Mouse (Mus musculus) forebrain, embryonic 10.5 days (tissue): ENCODE measurements around the gene Gfy. TPM values are rescaled to one million over a fixed set of nuclear protein-coding genes. Genes with fewer than 3 reads are reported as not detected.
A peak's percentile ranks its signal among the peaks of the same experiment; 100 is the strongest.

Source experiments
- DNase-seq: peaks from one replicate; pipeline ENCODE4 v3.0.0-alpha.2; 2017; ENCODE audit warnings: low spot score; ENCODE audit errors: extremely low spot score
- H3K27ac ChIP-seq: fragments of 300-500 bp; sonication (generic); 2 replicates; pipeline ENCODE4 v1.5.1; 2016; ENCODE audit warnings: mild to moderate bottlenecking
- H3K27me3 ChIP-seq: fragments of 300-500 bp; sonication (generic); 2 replicates; pipeline ENCODE4 v1.6.1; 2016; ENCODE audit warnings: mild to moderate bottlenecking; ENCODE audit not compliant: poor library complexity, severe bottlenecking
- H3K36me3 ChIP-seq: fragments of 300-500 bp; sonication (generic); replicated peaks from 2 replicates; pipeline ENCODE4 v1.6.1; 2016; ENCODE audit warnings: mild to moderate bottlenecking, moderate library complexity
- H3K4me1 ChIP-seq: fragments of 300-500 bp; sonication (generic); 2 replicates; pipeline ENCODE4 v1.6.1; 2016
- H3K4me3 ChIP-seq: fragments of 300-500 bp; sonication (generic); 2 replicates; pipeline ENCODE4 v1.5.1; 2016; ENCODE audit warnings: mild to moderate bottlenecking, moderate library complexity
- H3K9me3 ChIP-seq: fragments of 300-500 bp; sonication (generic); 2 replicates; pipeline ENCODE4 v1.6.1; 2016; ENCODE audit warnings: mild to moderate bottlenecking, moderate library complexity
- WGBS: fragments of 180-500 bp; shearing (Covaris S2); methylation state at CpG from one replicate; pipeline ENCODE4 v1.1.7; 2016; 5-methylcytosine and 5-hydroxymethylcytosine counted together
- polyA plus RNA-seq: library from polyadenylated mRNA; unstranded; fragments of >200 nt; fragmentation: Nextera tagmentation; extraction: Ambion mirVana; gene quantifications from 2 replicates; pipeline ENCODE4 v1.2.1, GENCODE M21; 2016

The Gfy gene
- polyA plus RNA-seq, 1 experiment from 2014 or later: 0.15 TPM

DNA sequence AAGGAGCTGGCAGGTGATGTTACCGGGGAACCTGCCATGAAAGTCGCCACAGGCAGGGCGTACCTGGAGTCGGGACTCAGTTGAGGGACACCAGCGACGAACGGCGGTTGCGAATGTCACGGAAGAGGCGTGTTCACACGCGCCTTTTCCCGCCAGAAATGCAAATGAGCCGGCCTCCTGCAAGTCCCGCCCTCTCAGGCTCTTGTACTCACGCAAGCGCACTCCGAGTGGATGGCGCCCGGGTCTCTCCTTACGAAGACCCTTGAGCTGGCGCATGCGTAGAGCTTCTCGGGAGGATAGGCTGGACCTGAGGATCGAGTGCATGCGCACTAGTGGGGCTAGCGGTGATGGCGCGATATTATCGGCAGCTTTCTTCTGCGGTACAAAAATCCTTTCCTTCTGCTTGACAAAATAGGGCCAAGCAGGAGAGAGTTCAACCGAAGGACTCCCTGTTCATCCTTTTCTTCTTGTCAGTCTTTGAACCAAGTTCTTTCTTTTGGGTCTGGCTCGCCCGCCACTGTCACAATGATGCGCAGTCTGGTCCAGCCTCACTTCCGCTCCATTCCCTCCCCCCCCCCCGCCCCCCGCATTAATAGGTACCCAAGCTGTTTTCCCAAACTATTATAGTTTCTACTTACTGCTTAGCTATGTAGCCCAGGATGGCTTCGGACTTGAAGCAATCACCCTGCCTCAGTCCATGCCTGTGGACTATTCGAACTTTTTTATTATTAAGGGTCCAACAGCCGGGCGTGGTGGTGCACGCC is 25.2 kb upstream of the Gfy start, which contains the start of gene Ccdc155:
TSS of gene Ccdc155 (minus strand) at position 513 of the 764 bp plus-strand sequence.
- no peaks in the 10 kb centered on the region for H3K36me3 ChIP-seq
- DNase-seq: peak; percentile 99
- peak within 1 kb of the TSS; percentile 88 for H3K27ac ChIP-seq
- 9% methylated on average over 44 of the region's 44 CpGs for WGBS
- no peaks in the 10 kb centered on the region for H3K9me3 ChIP-seq
- peak within 1 kb of the TSS; percentile 57 for H3K4me3 ChIP-seq
- H3K4me1 ChIP-seq: peaks cover 5% of the 10 kb centered on the region
- peaks cover 47% of the 10 kb centered on the region for H3K27me3 ChIP-seq

DNA sequence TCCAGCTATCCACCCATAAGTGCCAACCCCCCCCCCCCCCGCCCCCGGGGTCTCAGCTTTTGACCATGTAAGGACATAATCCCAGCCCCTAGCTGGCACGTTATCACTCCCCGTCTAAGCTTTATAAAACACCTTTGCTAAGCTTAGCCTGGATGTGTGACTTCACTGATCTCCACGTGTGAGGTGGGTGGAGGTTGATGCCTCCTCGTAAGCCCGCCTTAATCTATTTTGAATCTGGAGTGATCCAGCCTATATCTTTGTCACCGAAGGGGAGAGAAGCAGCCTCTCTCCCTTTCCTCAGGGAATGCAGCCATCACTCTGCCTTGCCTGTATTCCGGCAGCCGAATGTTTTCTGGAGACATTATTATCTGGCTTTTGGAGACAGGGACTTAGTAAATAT is 23.3 kb upstream of the Gfy start:
- 64% methylated on average over 10 of the region's 10 CpGs for WGBS
- H3K4me1 ChIP-seq: peaks cover 12% of the 10 kb centered on the region
- no peaks in the 10 kb centered on the region for H3K9me3 ChIP-seq
- DNase-seq: no peak
- H3K4me3 ChIP-seq: no peak overlapping the region
- peaks cover 43% of the 10 kb centered on the region for H3K27me3 ChIP-seq
- H3K27ac ChIP-seq: no peak overlapping the region
- no peaks in the 10 kb centered on the region for H3K36me3 ChIP-seq

DNA sequence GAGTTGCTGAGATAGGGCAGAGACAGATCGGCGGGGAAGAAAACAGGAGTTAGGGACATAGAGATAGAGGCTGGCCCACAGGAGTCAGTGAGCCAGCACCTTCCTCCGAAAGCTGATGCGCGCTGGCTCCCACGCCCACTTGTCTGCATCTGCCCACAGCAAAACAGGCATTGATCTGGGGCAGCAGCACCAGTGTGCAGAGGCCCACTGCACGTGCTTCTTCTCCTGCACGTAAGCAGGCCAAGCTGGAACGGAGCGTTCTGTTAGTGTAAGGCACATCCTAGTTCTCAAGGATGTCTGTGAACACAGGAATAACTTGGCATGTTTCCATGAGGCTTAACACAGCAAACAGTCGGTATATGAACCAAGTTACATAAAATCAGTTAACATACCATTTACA is 19.6 kb upstream of the Gfy start:
- no peak overlapping the region for H3K27ac ChIP-seq
- no peak for DNase-seq
- H3K4me3 ChIP-seq: no peak overlapping the region
- H3K27me3 ChIP-seq: peaks cover 57% of the 10 kb centered on the region
- H3K4me1 ChIP-seq: peaks cover 23% of the 10 kb centered on the region
- WGBS: 87% methylated on average over 11 of the region's 11 CpGs
- H3K9me3 ChIP-seq: no peaks in the 10 kb centered on the region
- no peaks in the 10 kb centered on the region for H3K36me3 ChIP-seq

DNA sequence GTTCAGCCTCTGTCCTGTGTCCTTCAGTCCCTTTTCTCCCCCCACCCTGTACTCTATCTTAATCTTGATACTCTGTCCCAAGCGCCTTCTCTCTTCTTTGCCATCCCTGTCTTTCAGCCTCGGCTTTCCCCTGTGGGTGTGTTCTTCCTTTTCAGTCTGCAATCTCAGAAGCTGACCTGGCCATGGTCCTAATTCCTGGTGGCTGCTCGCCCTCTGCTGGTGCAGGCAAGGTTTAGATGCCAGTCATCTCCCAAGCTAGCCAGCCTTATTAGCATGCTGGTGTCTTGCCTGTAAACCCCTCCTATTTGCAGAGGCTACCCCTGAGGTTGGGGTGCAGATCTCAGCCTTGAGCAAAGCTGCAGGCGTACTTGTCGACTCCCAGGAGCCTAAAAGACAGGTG is 19.1 kb upstream of the Gfy start:
- peaks cover 57% of the 10 kb centered on the region for H3K27me3 ChIP-seq

DNA sequence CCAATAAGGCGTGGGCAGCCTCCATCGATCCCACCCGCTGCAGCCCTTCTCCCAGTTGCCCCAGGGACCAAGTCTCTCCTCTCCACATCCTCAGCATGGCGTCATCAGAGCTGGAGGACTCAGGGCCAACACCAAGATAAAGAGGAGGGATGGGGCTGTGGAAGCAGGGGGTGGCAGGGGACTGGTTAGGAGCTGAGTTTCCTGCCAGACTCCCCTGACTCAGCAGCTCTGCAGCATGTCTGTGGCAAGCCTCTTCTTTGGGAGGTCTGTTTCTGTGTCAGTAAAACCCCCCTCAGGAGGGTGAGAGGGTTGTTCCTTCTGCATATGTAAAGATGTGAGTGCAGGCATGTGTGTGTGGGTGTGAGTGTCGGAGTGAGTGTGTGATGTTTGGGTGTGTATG is 17.6 kb upstream of the Gfy start:
- WGBS: 69% methylated on average over 5 of the region's 5 CpGs
- H3K27ac ChIP-seq: no peak overlapping the region
- no peaks in the 10 kb centered on the region for H3K36me3 ChIP-seq
- no peaks in the 10 kb centered on the region for H3K9me3 ChIP-seq
- H3K4me1 ChIP-seq: peaks cover 33% of the 10 kb centered on the region
- no peak overlapping the region for H3K4me3 ChIP-seq
- no peak for DNase-seq
- H3K27me3 ChIP-seq: peaks cover 51% of the 10 kb centered on the region

More for the DNA sequence above, 19.1 kb upstream of the Gfy start:
- Histone ChIP-seq H3K27ac (no peak overlapping the region), H3K9me3 (no peaks in the 10 kb centered on the region), H3K4me3 (no peak overlapping the region), H3K4me1 (peaks cover 24% of the 10 kb centered on the region), H3K36me3 (no peaks in the 10 kb centered on the region)
- 12% methylated on average over 5 of the region's 5 CpGs for WGBS
- peak; percentile 66 for DNase-seq

DNA sequence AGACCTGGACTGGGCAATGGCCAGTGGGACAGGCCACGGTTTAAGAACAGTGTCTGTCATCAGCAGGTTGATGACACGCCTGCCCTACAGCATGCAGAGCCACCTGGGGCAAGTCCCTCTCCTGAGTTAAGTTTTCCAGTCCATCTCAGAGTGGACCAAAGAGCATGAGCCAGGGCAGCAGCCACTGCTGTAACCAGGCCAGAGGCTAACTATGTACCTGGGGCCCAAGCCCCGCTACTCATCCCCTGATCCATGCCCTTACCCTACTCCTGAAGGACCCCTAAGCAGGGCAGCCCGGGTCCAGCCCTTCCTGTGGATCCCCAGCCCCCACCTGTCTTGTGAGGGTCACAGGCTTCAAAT is 16.8 kb upstream of the Gfy start:
- Histone ChIP-seq H3K4me1 (peaks cover 42% of the 10 kb centered on the region), H3K27me3 (peaks cover 58% of the 10 kb centered on the region), H3K36me3 (no peaks in the 10 kb centered on the region), H3K9me3 (no peaks in the 10 kb centered on the region), H3K27ac (no peak overlapping the region; the same call in 1 of the 2 replicates), H3K4me3 (no peak overlapping the region)
- WGBS: 84% methylated on average over 4 of the region's 4 CpGs
- no peak for DNase-seq

DNA sequence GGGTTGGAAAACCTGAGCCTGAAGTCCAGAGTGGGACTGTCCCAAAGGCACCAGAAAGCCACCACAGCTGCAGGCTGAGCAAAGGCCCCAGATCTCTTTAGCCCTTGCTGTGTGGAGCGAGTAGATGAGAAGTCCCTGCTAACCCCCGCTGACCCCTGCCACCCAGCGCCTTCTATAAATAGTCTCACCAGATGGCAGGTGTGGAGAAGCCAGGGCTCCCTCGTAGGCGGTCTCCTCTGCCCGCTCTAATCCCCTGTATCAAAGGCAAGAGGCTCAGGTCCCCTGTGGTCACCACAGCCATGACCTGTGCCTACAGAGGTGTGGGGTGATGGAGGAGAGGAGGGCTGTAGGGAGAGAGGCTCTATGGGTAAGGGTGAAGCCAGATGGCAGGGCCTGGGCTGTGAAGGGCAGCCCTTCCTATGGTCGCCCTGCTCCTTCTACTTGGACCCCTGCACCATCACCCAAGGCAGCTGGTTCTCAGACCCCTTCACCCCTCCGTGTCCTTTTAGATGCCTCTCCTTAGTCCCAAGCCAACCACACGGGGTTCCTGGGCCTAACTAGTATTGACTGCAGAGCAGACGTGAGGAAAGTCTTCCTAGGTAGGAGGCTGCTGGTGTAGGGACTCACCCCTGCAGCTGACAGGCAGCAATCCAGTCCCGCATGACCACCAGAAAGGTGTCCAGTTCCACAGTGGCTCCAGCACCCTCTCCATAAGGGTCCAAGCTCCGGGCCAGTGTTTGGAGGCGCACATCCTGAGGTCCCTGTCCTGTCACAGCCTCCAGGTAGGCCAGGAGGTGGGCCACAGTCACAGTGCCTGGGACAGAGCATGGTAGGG is 16.2 kb upstream of the Gfy start:
- no peak for DNase-seq
- Histone ChIP-seq H3K36me3 (no peaks in the 10 kb centered on the region), H3K4me1 (peaks cover 45% of the 10 kb centered on the region), H3K4me3 (no peak overlapping the region), H3K9me3 (no peaks in the 10 kb centered on the region), H3K27me3 (peaks cover 62% of the 10 kb centered on the region), H3K27ac (peak overlapping the region; percentile 35; the same call in 1 of the 2 replicates)
- whole genome bisulfite sequencing: 55% methylated on average over 13 of the region's 13 CpGs

DNA sequence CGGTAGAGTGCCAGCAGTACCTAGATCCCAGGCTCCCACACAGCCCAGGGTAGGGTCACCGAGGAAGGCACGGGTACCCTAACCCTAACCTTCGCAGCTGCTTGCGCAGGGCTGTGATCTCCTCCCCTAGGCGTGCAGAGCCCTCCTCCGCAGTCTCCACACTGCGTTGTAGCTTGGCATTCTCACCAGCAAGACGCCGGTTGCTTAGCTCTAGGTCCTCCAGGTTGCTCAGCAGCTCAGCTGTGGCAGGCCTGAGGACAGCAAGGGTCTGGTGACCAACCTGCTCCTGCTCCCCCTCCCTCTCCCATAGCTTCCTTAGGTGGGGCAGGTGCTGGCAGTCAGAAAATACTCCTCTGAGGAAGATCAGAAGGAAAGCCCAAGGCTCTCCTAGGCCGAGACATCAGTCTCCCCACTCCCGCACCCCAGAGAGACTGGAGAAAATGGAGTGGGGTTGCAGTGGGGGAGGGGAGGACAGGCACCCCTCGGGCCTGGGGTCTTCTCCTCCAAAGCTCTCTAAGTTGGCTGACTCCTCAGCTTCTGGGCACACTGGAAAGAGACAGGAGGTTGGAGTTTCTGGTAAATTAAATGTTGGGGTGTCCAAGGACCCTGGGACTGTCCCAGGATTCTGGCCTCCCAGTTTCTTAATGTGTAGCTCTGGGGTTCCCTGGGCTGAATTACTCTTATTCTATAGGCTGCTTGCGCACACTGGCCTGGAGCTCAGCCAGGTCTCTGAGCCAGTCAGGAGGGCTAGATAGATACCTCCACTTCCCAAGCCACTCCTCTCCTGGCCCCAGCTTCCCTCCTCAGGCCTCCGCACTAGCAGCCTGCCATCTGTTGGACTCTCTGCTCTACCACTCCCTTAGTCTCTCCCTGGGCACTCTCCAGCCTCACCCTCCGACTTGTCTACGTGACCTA is 14.8 kb upstream of the Gfy start:
- Histone ChIP-seq H3K4me3 (no peak overlapping the region), H3K27ac (no peak overlapping the region), H3K36me3 (no peaks in the 10 kb centered on the region), H3K9me3 (no peaks in the 10 kb centered on the region), H3K27me3 (peaks cover 68% of the 10 kb centered on the region), H3K4me1 (peaks cover 45% of the 10 kb centered on the region)
- 81% methylated on average over 17 of the region's 17 CpGs for WGBS
- DNase-seq: no peak

DNA sequence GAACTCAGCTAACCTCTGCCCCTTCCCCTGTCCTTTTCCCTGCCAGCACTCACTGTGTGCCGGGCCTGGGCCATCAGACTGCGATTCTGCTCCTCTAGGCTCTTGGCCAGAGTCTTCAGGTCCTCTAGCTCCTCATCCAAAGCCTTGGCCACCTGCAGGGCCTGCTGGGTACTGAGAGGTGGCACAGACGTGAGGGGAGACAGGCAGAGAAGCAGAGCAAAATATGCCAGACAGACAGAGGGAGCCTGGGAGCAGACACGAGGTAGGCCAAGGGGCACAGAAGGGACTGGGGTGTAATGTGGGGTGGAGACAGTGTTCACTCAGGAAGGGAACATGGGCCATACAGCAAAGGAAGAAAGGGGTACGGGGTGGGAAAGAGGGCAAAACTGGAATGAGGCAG is 14.0 kb upstream of the Gfy start:
- WGBS: 60% methylated on average over 5 of the region's 5 CpGs
- Histone ChIP-seq H3K36me3 (no peaks in the 10 kb centered on the region), H3K4me1 (peaks cover 41% of the 10 kb centered on the region), H3K27ac (no peak overlapping the region), H3K4me3 (no peak overlapping the region), H3K9me3 (no peaks in the 10 kb centered on the region), H3K27me3 (peaks cover 71% of the 10 kb centered on the region)
- DNase-seq: no peak

DNA sequence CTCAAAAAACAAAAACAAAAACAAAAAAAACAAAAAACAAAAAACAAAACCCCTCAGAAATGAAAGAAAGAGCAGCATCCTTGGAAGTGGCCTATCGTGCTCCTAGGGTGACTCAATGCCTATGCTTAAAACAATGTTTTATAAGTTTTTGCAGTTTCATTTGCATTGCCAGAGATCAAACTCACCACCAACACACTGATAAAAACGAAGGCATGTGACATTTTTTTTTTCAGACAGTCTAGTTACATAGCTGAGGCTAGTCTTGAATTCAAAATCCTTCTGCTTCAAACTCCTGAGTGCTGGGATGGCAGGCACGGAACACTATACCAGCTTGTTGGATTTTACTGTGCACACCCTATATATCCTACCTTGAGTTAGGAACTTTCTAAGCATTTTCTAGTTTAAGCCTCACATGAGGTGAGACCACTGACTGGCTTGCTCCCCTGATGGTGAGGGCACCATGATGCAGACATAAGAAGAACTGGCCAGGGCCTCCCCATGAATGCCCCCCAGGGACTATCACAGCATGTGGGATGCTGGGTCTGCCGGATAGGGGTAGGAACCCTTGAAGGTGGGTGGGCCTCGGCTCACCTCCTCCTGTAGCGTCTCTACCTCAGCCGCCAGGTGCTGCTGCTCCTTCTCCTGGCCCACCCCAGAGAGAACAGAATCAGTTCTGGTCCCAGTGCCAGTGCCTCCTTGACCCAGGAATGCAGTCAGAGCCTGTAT is 13.4 kb upstream of the Gfy start:
- Histone ChIP-seq H3K4me3 (no peak overlapping the region), H3K36me3 (no peaks in the 10 kb centered on the region), H3K4me1 (peaks cover 38% of the 10 kb centered on the region), H3K9me3 (no peaks in the 10 kb centered on the region), H3K27me3 (peaks cover 77% of the 10 kb centered on the region), H3K27ac (no peak overlapping the region)
- WGBS: 88% methylated on average over 7 of the region's 7 CpGs
- DNase-seq: no peak

DNA sequence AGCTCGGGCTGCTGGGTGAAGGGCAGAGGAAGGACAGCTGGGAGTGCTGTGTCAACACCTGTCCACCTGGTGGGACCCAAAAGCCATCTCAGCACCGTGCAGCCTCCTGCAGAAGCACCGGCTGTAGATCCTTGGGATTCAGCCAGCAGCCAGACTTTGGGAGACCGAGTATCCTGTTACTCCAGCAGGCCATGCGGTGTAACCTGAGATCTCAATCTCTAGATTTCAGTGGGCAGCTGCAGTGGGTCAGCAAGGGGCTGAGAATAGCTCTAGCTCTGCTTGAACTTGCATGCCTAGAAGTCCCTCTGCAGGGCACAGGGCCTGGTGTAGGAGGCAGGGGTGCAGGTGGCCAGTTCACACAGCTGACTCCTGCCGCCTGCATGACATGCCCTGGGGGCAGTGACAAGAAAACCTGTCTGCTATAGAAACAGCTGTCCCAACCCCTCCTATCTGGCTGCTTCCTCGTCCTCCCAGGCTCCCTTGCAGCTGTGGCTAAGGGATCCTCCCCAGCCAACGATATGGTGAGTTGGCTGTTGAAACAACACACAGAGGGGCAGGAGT is 12.5 kb upstream of the Gfy start:
- WGBS: 30% methylated on average over 8 of the region's 8 CpGs
- H3K4me1 ChIP-seq: peaks cover 38% of the 10 kb centered on the region
- H3K27me3 ChIP-seq: peaks cover 77% of the 10 kb centered on the region
- H3K9me3 ChIP-seq: no peaks in the 10 kb centered on the region
- no peak for DNase-seq
- H3K4me3 ChIP-seq: no peak overlapping the region
- H3K36me3 ChIP-seq: no peaks in the 10 kb centered on the region
- H3K27ac ChIP-seq: peak overlapping the region; percentile 40

DNA sequence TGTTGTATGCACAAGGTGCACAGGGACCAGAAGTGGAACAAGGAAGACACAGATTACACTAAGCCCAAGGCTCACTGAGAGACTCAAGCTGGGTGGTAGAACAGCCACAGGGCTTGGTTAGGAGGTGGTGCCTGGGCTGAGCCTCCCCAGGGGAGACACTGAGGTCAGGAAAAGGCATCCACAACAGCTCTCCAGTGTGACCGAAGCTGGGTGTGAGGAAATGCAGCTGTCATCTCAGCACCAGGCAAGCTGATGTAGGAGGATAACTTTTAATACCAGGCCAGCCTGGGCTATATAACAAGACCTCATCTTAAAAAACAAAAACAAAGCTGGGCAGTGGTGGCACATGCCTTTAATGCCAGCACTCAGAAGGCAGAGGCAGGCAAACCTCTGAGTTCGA is 11.8 kb upstream of the Gfy start:
- no peak overlapping the region for H3K27ac ChIP-seq
- H3K4me1 ChIP-seq: peaks cover 43% of the 10 kb centered on the region
- no peak overlapping the region for H3K4me3 ChIP-seq
- H3K27me3 ChIP-seq: peaks cover 78% of the 10 kb centered on the region
- H3K36me3 ChIP-seq: no peaks in the 10 kb centered on the region
- no peaks in the 10 kb centered on the region for H3K9me3 ChIP-seq
- no peak for DNase-seq
- WGBS: 84% methylated on average over 2 of the region's 2 CpGs
